Mouse (Mus musculus) G1E (cell line): Measurements from ENCODE around the gene Ybx3. TPM values are rescaled to one million over a fixed set of nuclear protein-coding genes. Genes with fewer than 3 reads are reported as not detected.
A peak's percentile ranks its signal among the peaks of the same experiment; 100 is the strongest.

ENCODE experiments used
- ATAC-seq: 2 replicates; pipeline ENCODE4 v1.8.0; 2016; ENCODE audit warnings: mild to moderate bottlenecking; ENCODE audit not compliant: insufficient number of reproducible peaks, poor library complexity, low FRiP score, severe bottlenecking; ENCODE audit errors: extremely low read depth
- DNase-seq: peaks from one replicate; pipeline ENCODE4 v3.0.0; 2012; ENCODE audit warnings: low spot score
- H3K27me3 ChIP-seq: 2 replicates; pipeline ENCODE4 v1.6.1; 2012; ENCODE audit warnings: mild to moderate bottlenecking, low read length, inconsistent platforms; ENCODE audit not compliant: insufficient read depth
- H3K36me3 ChIP-seq: replicated peaks from 2 replicates; pipeline ENCODE3; 2012; ENCODE audit warnings: mild to moderate bottlenecking, inconsistent platforms
- H3K4me1 ChIP-seq: 2 replicates; pipeline ENCODE4 v1.6.1; 2012; ENCODE audit warnings: low read depth, low read length, inconsistent platforms, mixed read lengths; ENCODE audit not compliant: insufficient read depth
- H3K4me3 ChIP-seq: 2 replicates; pipeline ENCODE4 v1.5.1; 2012; ENCODE audit warnings: low read depth, mild to moderate bottlenecking, inconsistent platforms, low read length, moderate library complexity, mixed read lengths
- H3K9me3 ChIP-seq: replicated peaks from 2 replicates; pipeline ENCODE4 v1.6.1; 2012; ENCODE audit warnings: inconsistent platforms
- CTCF ChIP-seq: IDR thresholded peaks from 2 replicates; pipeline ENCODE4 v1.5.1; 2012; ENCODE audit warnings: low read depth, low read length, inconsistent platforms, mixed read lengths
- GATA1 ChIP-seq: IDR thresholded peaks from 2 replicates; pipeline ENCODE4 v1.6.1; 2012; ENCODE audit warnings: borderline replicate concordance, low read length, inconsistent platforms, mixed read lengths
- GATA2 ChIP-seq: IDR thresholded peaks from 2 replicates; pipeline ENCODE4 v1.6.1; 2012; ENCODE audit warnings: low read depth, low read length, inconsistent platforms, borderline replicate concordance
- POLR2AphosphoS5 ChIP-seq: IDR thresholded peaks from 2 replicates; pipeline ENCODE4 v1.6.1; 2012; ENCODE audit warnings: low read depth, low read length, inconsistent platforms; ENCODE audit not compliant: insufficient replicate concordance
- TAL1 ChIP-seq: conservative IDR thresholded peaks from 2 replicates; pipeline ENCODE4 v1.6.1; 2012; ENCODE audit warnings: low read depth, low read length, inconsistent platforms, mixed read lengths
- polyA plus RNA-seq: library from polyadenylated mRNA; stranded (reverse); fragments of >175 nt; gene quantifications from 2 replicates; pipeline ENCODE4 v1.2.3, GENCODE M21; 2012
- total RNA-seq, 2 experiments: library from RNA; stranded (forward) in 1 of 2; stranded (reverse) in 1 of 2; fragments of 200-1000 nt in 1 of 2; fragments of >200 nt in 1 of 2; fragmentation: Nextera tagmentation in 1 of 2; gene quantifications; 2 replicates each; pipeline ENCODE4 v1.2.3; 2014 to 2017

Gene Ybx3
- total and polyA plus RNA-seq, 3 experiments = 391 to 1,477 (median 1,065) TPM

DNA sequence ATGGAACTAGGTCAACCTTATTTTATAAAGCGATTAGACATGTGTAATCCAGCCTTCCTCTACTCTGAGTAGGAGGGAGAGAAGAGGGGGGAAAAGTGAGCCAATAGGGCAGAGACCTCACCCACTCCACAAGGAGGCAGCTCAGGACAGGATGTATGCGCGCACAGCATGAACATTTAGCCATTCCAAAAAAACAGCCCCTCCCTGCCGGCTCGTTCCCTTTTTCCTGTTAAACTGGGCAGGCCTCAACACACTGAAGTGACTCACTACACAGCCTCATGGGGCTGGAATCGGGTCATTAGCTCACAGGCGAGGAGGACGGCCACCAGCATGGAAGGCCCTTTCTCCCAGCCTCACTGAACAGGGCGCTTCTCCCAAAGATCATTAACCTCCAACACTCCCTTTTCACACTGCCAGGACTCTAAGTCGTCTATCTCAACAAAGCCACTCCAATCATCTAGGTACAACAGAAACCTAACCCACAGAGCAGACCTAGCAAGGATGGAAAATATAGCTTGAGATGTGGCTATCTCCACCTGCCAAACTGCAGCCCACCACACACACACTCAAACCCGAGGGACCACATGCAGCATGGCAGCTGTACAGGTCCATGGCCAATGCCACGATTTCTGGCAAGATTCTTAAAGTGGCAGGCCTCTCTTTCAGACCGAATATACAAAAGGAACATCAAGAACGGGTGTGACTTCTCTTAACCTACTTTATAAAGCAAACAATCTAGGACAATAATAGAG, 5.9 kb downstream of the Ybx3 start:
- H3K4me3 ChIP-seq = peak overlapping the region; percentile 49; the same call in 1 of the 2 replicates
- H3K4me1 ChIP-seq = peaks cover 60% of the 10 kb centered on the region
- no peaks in the 10 kb centered on the region for H3K27me3 ChIP-seq
- ATAC-seq (no peak), DNase-seq (no peak)
- TF ChIP-seq GATA1 = no peak
- TF ChIP-seq GATA2 = no peak
- no peak for TF ChIP-seq TAL1
- no peak for TF ChIP-seq CTCF
- TF ChIP-seq POLR2AphosphoS5 = no peak
- no peaks in the 10 kb centered on the region for H3K9me3 ChIP-seq
- peaks cover 78% of the 10 kb centered on the region for H3K36me3 ChIP-seq

GRCm38 (mm10) chr6:131378858-131379428, 9.3 kb downstream of the Ybx3 start:
- DNase-seq (no peak), ATAC-seq (no peak)
- Histone ChIP-seq H3K27me3 (no peaks in the 10 kb centered on the region), H3K36me3 (peaks cover 98% of the 10 kb centered on the region), H3K4me1 (peaks cover 65% of the 10 kb centered on the region), H3K4me3 (no peak overlapping the region), H3K9me3 (no peaks in the 10 kb centered on the region)
- TF ChIP-seq CTCF (no peak), POLR2AphosphoS5 (no peak), GATA2 (no peak), TAL1 (no peak), GATA1 (no peak)

GRCm38 (mm10) chr6:131377378-131377777, 10.9 kb downstream of the Ybx3 start:
- DNase-seq (no peak), ATAC-seq (no peak)
- no peak overlapping the region for H3K4me3 ChIP-seq
- H3K36me3 ChIP-seq = peaks cover 98% of the 10 kb centered on the region
- no peaks in the 10 kb centered on the region for H3K9me3 ChIP-seq
- H3K27me3 ChIP-seq = no peaks in the 10 kb centered on the region
- H3K4me1 ChIP-seq = peaks cover 62% of the 10 kb centered on the region
- no peak for TF ChIP-seq POLR2AphosphoS5
- TF ChIP-seq GATA2 = no peak
- no peak for TF ChIP-seq TAL1
- TF ChIP-seq CTCF = no peak
- TF ChIP-seq GATA1 = no peak

DNA sequence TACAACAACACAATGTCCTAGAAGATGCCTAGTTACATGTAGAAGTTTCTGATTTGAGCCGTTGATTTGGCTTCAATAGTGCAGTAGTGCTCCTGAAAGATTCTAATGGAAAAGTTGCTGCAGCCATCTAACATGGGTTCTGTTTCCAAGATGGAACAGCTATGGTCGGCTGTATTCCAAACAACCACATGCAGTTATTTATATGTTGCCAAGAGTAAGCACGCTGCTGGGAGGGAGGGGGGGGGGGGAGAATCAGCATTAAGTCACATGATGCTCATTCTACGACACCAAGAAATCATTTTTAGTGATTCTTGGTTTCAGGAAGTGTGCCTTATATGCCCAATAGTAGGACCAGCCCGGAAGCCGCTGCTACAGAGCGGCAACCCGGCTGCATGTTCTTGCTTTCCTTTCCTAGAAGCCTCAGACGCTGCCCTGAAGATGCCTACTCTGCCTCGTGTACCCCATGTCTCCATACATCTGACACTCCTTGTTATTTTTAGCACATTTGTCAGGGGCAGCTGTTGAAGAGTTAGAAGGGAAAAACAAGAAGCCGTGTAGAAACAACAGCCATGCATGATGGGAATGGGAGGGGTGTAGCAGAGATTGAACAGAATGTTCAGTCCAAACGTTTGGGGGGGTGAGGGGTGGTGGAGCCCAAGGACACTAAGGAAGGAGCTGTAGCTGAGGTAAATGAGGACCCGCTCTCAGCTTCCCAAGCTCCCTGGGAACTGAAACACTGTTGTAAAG, 13.5 kb downstream of the Ybx3 start:
- TF ChIP-seq GATA2 = no peak
- TF ChIP-seq POLR2AphosphoS5 = no peak
- TF ChIP-seq CTCF = no peak
- TF ChIP-seq GATA1 = no peak
- TF ChIP-seq TAL1 = no peak
- DNase-seq = no peak
- ATAC-seq = no peak
- Histone ChIP-seq H3K27me3 (no peaks in the 10 kb centered on the region), H3K4me1 (peaks cover 65% of the 10 kb centered on the region), H3K9me3 (no peaks in the 10 kb centered on the region), H3K36me3 (peaks cover 98% of the 10 kb centered on the region), H3K4me3 (no peak overlapping the region)

- H3K9me3 ChIP-seq = no peaks in the 10 kb centered on the region
- peaks cover 98% of the 10 kb centered on the region for H3K36me3 ChIP-seq
- DNase-seq (no peak), ATAC-seq (no peak)
- no peak for TF ChIP-seq GATA2
- TF ChIP-seq POLR2AphosphoS5 = no peak
- TF ChIP-seq CTCF = no peak
- no peak for TF ChIP-seq TAL1
- peaks cover 70% of the 10 kb centered on the region for H3K4me1 ChIP-seq
- no peak overlapping the region for H3K4me3 ChIP-seq
- H3K27me3 ChIP-seq = no peaks in the 10 kb centered on the region
Observed at GRCm38 (mm10) chr6:131373160-131373559, 15.1 kb downstream of the Ybx3 start.

DNA sequence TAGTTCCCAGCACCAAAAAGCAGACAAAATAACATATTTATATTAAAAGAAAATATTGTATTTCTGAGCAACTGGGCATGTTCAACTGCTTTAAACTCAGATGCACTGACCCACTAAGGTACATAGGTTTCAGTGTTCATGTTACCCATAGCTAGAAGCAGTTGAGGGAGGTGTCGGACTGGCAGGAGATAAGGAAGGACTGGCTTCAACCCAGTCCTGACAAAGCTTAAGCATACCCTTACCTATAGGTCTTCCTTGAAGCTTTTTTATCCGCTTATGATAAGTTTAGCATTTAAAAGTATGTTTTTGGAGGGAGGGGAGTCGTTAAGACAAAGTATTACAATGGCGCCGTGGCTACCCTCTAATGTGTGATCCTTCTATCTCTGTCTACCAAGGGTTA, 17.5 kb downstream of the Ybx3 start:
- H3K4me3 ChIP-seq = no peak overlapping the region
- TF ChIP-seq GATA1 (no peak), POLR2AphosphoS5 (no peak), TAL1 (no peak), GATA2 (no peak), CTCF (no peak)
- peaks cover 74% of the 10 kb centered on the region for H3K4me1 ChIP-seq
- DNase-seq (no peak), ATAC-seq (no peak)
- H3K9me3 ChIP-seq = no peaks in the 10 kb centered on the region
- H3K36me3 ChIP-seq = peaks cover 100% of the 10 kb centered on the region
- H3K27me3 ChIP-seq = no peaks in the 10 kb centered on the region
